Mouse (Mus musculus) gastrocnemius, postnatal 14 days (tissue): ENCODE data around the gene Comtd1. TPM values are rescaled to one million over a fixed set of nuclear protein-coding genes. Genes with fewer than 3 reads are reported as not detected.
A peak's percentile ranks its signal among the peaks of the same experiment; 100 is the strongest.

ENCODE experiments used
- DNase-seq: peaks from one replicate; pipeline ENCODE4 v3.0.0; 2021; ENCODE audit warnings: mixed read lengths
- intact Hi-C: fragments of 180-260 bp; cut with DNase I; formaldehyde crosslinking; loops from one replicate; pipeline ENCODE4 v1.15.1; 2025; ENCODE audit warnings: low total_unique reads
- long read RNA-seq, 2 experiments: library from polyadenylated mRNA; stranded (forward); transcript quantifications; one replicate each; pipeline ENCODE4 v2.0.0; 2021
- total RNA-seq, 2 experiments: library from RNA; stranded (reverse); gene quantifications; 2 replicates each; pipeline ENCODE4 v1.2.3; 2021

The Comtd1 gene
- 1 to 10 TPM; 6.1 to 9.7 TPM for total RNA-seq
- long read RNA-seq, experiment 1, partial matches to known transcripts = 0 of 5 reads
- long read RNA-seq, experiment 1, other reads (novel, unspliced or antisense) = 0 of 5 reads
- long read RNA-seq, experiment 2, transcript Comtd1-202 (7 exons, 2,314 nt) = major isoform, 6 of 7 reads
- long read RNA-seq, experiment 2, partial matches to known transcripts = 0 of 7 reads
- long read RNA-seq, experiment 2, other reads (novel, unspliced or antisense) = 0 of 7 reads

DNA sequence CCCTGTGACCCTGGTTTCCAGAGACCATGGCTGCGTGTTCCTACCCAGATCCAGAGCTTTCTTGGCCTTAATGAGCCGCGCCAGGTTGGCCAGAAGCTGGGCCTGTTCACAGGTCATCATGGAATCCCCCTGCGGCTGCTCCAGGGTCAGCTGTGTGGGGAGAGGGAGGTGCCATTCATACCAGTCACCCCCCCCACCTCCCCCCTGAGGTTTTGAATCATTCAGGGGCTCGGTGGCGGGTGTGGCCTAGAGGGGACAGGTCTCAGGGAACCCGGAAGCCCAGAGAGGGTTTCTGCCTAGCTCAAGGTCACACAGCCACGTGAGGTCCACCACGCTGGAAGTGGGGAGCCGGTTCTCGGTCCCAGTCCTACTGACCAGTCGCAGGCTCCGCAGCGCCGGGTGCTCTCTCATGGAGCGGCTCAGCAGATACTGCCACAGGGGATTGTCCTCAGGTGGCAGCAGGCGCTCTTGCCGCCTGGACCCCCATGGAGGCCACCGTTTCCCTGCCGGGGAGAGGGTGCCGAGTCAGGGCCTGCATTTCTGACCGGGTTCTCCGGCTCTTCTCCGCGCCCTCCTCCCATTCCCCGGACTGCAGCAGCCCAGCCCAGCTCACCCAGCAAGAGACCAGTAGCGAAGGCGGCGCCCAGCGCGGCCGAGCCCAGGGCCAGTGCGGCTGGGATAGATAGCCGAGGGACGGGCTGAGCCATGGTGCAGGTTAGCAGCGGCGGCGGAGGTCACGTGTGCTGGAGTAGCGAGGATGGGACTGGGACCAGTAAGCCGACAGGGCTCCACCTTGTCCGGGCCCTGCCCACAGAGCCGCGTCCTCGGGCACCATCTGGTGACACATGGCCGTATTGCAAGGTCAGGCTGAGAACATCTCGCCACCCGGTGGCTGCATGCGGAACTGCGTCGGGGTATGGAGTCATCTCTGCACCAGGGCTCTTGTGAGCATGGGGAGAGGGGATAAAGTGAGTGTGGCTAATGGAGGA is at the start of gene Comtd1:
TSS of gene Comtd1 (minus strand) at position 812 of the 989 bp plus-strand sequence.
- peak; percentile 94 for DNase-seq
- intact Hi-C loops = loop anchor here (5.0 to 10.0 kb wide), 2 partner anchors 36 to 734 kb away; no protein-coding TSS in a partner anchor

DNA sequence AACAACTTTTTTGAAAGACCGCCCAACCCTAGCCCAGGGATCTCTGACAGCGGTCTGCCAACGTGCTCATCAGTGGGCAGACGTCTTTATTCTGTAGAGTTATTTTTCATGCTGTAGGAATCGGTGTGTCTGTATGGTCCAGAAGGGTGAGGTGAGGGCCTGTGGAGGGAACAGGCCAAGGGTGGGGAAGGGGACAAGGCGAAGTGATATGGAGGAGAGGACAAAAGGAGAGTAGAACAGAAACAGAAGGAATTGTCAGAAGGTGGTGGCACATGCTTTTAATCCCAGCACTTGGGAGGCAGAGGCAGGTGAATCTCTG is 43.5 kb upstream of the Comtd1 start:
- intact Hi-C loops = no loop called here
- no peak for DNase-seq

DNA sequence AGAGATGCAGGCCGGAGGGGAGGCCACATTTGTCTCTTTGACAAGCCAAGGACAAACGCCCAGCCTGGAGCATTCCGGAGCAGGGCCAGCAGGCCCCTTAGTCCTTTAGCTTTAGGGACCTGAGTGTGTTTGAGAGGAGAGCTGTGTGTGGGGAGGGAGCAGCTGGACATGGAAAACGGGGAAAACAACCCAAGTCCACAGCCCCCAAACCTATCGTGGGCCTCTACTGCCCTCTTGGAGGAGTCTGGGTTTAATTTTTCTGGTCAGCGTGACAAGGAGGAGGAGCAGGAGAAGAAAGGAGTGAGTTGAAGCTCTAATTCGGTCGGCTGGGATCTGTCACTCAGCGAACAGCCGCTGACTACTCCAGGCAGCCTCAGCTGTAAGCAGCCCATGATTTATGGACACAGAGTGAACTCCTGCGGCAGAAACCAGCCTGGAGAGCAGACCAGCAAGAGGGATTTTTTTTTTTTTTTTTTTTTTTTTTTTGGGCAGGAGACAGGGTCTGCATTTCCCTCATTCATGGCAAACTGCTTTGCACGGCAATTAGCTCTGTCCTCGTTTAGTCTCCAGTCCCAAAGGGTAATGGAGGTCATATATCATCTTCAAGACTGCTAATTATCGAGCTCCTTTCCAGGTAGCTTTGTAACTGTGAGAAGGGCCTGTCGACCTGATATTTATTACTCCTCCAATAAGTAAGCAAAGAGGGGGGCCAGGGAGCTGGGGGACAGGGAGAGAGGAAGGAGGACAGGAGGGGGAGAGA is 43.0 kb upstream of the Comtd1 start:
- intact Hi-C loops = no loop called here

DNA sequence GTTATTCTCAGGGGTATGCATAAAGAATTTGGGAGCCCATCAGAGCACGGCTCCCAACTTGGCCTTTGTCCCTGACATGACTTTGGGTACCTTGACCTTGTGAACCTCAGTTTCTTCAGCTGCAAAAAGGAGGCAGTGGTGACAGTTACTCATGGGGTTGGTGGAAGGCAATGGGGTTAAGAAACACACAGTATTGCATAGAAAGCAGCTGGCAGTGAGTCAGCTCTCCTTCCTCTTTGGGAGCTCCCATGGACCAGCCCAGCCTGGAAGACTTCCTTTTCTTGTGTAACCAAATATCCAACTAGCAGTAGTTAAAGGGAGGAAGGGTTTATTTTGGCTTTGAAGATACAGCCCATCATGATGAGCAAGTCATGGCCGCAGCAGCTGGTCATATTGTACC is 41.7 kb upstream of the Comtd1 start:
- peak; percentile 20 for DNase-seq
- intact Hi-C loops = no loop called here

More for the DNA sequence above, 43.0 kb upstream of the Comtd1 start:
- DNase-seq = no peak

DNA sequence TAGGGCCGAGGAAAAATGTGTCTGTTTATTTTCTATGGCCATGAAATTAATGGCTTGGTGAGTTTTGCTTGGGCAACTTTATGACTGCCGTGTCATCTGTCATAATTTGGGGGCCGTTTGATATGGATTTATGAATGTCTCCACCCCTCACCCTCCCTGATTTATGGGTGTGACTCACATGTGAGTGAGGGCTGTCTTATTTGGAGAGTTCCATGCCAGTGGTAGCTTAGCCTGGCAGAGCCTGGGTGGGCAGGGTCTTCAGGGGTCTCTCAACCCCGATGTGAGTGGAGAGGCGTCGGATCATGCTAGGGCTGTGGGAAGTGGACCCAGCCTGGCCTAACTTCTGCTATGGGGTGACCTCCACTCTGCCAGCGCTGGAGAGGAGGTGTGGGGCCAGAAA is 18.0 kb upstream of the Comtd1 start:
- no peak for DNase-seq
- intact Hi-C loops = no loop called here

DNA sequence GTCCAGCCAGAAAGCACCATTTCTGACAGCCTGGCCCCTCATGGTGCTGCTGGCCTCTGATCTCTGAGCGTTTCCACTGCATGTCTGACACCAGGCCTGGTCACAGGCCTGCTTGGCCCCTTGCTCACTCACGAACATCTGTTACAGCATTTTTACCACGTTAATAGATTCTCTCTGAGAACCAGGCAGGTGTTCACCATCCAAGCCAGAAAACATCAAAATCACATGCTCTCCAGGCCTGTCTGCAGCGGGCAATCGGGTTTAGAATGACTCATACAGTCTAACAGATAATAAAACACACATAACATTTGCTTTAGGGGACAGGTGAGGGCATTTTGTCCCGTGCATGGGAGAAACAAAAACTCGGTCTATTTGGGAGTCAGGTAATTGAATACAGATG is 17.5 kb upstream of the Comtd1 start:
- intact Hi-C loops = no loop called here
- DNase-seq = no peak

DNA sequence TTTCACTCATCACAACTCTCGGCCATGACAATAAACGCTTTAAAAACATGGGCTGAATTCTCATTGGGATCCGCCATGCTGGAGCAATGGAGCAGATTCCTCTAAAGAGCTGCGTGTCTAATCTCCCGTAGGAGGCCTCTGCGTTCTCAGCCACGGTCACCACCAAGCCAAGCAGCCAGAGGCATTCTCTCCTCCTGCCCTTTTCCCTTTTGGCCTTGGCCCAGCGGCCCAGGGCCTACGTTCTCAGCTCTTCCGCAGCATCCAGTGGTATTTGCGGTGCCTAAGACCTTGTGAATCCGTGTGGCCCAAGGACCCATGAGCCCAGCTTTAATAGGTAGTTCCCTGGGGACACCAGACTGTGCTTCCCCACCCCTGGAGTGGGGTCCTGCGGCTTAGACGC is 8.1 kb upstream of the Comtd1 start:
- DNase-seq = no peak
- intact Hi-C loops = loop anchor here (10.0 kb wide), 2 partner anchors 102 to 172 kb away; partner anchors contain the start of genes Dusp13 and Samd8

DNA sequence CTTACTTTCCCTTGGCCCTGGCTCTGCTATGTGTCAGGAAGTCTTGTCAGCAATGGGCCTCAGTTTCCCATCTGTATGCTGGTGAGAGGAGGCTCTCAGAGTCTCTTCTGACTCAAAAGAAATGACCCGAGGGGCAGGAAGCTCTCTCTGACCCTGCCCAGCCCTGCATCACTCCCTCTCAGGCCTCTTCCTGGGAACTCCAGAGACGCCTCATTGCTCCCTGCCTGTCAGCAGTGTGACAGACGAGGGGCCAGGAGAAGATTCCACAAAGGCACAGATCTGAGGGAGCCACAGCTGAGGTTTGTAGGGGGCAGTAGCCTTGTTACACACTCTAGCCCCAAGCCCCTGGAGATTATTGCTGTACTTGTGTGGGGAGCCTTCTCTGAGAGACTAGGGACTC is 7.2 kb upstream of the Comtd1 start:
- DNase-seq = no peak
- intact Hi-C loops = loop anchor here (10.0 kb wide), 2 partner anchors 101 to 171 kb away; partner anchors contain the start of genes Dusp13 and Samd8

DNA sequence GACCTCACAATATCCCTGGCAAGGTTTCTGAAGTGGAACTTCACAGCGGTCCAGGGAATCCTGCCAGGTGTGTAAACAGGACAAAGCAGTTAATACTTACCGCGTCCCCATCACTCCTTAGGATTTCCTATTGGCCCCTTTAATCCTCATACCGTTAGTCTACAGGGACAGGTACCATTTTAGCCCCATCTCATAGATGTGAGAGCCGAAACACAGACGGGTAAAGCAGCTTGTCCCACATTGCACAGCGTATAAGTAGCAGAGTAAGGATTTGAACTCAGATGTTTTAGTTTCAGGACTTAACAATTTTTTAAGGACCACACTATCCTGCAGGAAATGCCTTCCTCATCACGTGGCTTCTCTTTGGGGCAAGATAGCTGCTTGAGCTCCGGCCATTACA is 5.5 kb upstream of the Comtd1 start:
- DNase-seq = no peak
- intact Hi-C loops = loop anchor here (10.0 kb wide), 2 partner anchors 99 to 169 kb away; partner anchors contain the start of genes Dusp13 and Samd8

DNA sequence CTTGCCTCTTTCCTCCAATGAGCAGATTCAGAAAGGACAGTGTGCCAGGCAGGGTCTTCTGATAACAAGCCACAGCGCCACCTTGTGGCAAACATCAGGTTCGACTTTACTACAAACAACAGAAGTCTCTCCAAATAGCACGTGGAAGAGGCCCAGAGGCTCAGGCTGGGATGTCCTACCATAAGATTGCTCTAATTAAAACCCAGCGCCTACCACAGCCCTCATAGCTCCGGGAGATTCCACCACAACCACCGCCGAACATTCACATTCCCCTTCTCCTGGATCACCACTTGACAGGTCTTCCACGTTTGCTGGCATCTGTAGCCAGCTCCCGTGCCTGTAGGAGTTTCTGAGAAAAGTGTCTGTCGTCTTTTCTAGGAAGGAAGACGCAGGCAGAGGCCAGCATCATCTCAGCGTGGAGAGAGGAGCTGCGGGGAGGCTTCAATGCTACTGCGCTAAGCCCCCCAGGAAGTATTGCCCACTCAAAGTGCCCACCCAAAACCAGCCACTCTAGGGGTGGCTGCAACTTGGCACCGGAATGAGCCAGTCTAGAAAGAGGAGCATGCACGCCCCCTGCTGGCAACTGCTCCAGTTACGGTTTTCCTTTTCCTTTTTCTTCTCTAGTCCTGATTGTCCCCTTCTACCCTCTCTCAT is 4.8 kb upstream of the Comtd1 start:
- intact Hi-C loops = loop anchor here (10.0 kb wide), 2 partner anchors 99 to 169 kb away; partner anchors contain the start of genes Dusp13 and Samd8
- peak; percentile 72 for DNase-seq

DNA sequence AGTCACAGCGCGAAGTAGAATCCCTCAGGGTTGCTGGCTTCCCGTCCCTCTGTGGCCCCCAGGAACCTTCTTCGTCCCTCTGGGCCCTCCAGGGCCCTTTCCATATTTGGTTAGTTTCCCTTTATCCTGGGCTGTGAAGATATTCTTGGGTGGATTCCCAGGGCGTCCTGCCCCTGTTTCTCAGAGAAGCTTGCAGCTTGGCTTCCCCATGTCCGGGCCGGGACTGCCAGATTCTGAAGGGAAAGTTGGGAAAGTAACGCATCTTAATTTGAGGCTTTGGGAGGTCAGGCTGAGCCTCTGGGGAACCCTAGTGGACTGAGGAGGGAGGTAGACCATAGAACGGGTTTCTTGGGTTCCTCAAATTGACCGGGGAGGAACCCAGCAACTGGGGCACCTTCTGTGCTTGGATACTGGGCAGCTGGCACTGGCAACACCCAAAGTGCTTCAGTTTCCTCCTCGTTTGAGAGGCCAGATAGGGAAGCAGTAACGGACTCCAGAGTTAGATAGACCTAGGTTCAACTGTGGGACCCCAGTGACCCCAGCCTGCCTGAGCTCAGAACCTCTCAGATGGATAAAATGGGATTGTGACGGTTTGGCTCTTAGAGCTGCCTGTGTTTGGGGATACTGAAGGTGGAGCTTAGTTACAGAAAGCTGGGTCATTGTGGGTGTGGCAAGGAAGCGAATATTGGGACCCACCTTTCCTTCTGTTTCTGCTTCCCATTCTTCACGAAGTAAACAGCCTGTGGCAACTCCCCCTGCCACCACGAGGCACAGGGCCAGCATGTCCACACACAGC is 3.4 kb upstream of the Comtd1 start:
- intact Hi-C loops = loop anchor here (10.0 kb wide), 2 partner anchors 97 to 167 kb away; partner anchors contain the start of genes Dusp13 and Samd8
- DNase-seq = peak; percentile 66

DNA sequence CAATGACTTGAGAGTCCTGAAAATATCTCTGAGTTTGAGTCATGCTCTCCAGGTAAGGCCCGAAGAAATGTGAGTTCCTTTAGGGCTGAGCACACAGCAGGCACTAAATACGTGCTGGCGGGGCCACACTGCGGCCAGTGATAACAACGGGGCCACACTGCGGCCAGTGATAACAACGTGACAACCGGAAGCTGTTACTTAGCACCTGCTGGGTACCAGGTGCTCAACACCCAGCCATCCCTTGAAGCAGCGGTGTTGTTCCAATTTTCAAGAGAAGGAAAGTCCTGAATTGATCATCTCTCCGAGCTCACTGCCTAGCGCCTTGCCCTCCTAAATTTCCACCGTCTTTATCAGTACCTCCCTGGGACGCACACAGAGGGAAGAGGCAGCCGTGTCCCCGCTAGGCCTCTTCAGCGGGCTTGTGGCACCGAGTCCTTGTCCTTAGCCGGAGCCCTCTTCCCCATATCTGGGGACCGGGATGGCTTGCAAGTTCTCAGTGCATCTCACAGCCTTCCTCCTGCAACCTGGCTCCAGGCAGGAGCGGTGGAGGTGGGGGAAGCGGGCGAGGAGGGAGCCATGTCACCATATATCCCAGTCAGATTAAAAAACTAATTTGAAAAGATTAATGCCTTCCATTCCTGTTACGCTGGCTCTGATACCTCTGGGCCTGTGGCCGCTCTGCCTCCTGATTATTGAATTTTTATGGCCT is 1.8 kb upstream of the Comtd1 start:
- DNase-seq = no peak
- intact Hi-C loops = loop anchor here (10.0 kb wide), 2 partner anchors 96 to 166 kb away; partner anchors contain the start of genes Dusp13 and Samd8

DNA sequence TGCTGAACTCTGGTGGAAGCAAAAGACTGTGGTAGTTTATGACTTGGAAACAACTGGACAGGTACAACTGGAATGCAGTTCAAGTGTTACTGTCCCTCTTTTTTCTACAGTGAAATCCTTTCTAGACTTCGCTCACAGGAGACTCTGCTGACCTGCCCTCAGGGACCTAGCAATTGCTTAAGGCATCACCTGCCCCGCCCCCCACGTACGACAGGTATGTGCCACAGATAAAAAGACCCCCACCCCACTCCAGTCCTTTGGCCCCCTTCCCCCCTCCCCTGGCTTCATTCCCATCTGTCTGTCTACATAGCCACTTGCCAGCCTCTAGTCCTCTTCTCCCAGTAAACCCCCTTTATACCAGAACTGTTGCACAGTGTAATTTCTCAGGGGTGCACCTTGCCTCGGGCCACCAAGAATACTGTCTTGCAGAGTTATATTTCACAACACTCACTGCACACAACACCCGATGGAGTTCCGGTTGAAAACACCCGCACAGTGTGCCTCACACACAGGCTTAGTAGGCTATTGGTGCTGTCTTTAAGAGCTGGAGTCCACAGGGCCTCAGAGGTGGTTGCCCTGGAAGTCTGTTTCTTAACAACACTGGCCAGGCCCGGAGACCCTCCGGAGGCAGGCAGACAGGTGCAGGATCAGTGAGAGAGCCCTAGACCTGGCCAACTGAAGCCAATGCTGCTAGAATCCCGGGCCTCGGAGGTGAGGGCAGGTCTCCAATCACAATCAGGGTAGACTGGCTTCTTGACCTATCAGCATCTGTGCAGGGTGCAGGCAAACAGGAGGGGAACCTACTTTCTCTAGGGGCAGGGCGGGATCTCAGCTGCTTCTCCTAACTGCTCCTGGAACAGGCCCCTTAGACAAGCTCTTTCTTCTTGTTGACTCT is 994 bp upstream of the Comtd1 start:
- intact Hi-C loops = loop anchor here (5.0 to 10.0 kb wide), 4 partner anchors 37 to 735 kb away; partner anchors contain the start of genes Dusp13 and Samd8
- DNase-seq = no peak

DNA sequence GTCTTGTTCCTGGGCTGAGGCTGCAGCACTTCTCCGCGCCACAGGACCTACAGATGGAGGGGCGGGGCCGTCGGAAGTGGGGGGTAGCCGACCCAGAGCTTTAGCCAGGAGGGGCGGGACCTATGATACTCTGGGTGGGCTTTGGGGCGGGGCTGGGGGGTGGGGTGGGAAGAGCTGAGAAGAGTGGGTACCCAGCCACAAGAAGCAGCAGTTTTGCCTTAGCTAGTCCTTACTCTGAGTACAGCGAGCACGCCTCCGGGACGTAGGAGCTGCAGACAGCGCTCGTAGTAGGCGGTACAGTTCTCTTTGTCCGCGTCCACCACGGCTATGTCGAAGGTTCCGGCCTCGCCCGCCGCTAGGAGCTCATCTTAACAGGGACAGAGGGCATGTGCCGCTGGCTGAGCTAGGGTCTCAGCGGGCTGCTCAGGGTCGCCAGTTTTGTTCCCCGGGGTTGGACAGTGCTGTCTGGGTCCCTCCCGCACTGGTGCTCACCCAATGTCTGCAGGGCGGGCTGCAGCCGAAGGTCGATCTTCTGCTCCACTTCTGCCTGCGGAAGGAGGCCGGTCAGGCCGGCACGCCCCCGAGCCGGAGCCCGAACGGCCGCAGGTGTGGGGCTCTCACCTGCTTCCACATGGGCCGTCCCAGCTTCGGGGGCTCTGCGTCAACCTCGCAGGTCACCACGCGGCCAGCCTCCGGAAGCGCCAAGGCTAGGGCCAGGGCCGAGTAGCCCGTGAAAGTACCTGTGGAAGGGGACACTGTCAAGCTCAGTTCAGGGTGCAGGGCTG is 1.2 kb downstream of the Comtd1 start:
- intact Hi-C loops = loop anchor here (5.0 to 10.0 kb wide), 2 partner anchors 35 to 733 kb away; no protein-coding TSS in a partner anchor
- DNase-seq = peak; percentile 26

DNA sequence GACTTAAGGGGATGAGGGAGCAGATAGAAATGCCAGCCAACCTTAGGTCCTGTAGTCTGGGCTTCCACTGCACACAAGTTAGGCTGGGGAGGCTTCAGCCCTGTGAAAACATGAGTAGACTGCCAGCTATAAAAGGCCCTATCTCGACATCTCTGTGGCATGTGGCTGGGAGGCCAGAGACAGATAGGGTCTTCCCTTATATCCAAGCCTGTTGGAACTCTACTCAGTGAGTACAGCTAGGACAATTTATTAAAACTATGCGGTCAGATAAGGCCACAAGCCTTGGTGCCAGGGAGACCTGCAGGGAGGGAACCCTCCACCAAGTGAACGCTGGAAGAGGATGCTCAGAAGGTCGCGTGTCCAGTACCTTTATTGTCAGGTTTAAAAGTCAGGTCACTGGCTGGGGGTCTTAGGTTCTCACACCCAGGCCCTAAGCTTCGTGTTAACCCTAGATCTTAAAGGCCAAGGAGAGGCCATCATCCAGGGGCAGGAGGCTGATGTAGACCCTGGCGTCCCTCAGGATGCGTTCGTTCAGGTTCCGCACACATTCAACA is 1.9 kb downstream of the Comtd1 start:
- no peak for DNase-seq
- intact Hi-C loops = loop anchor here (5.0 to 10.0 kb wide), 2 partner anchors 35 to 732 kb away; no protein-coding TSS in a partner anchor
